Mouse (Mus musculus): ENCODE data around the gene Styxl1.

Gene Styxl1

GRCm38 (mm10) chr5:135725991-135726390 lies 52.2 kb downstream of the Styxl1 start:
- DNase-seq (ENCODE audit: low spot score), result no peak

- DNase-seq (ENCODE audit: low spot score), result no peak
These were observed 52.8 kb downstream of the Styxl1 start for GRCm38 (mm10) chr5:135725391-135725841.

DNA sequence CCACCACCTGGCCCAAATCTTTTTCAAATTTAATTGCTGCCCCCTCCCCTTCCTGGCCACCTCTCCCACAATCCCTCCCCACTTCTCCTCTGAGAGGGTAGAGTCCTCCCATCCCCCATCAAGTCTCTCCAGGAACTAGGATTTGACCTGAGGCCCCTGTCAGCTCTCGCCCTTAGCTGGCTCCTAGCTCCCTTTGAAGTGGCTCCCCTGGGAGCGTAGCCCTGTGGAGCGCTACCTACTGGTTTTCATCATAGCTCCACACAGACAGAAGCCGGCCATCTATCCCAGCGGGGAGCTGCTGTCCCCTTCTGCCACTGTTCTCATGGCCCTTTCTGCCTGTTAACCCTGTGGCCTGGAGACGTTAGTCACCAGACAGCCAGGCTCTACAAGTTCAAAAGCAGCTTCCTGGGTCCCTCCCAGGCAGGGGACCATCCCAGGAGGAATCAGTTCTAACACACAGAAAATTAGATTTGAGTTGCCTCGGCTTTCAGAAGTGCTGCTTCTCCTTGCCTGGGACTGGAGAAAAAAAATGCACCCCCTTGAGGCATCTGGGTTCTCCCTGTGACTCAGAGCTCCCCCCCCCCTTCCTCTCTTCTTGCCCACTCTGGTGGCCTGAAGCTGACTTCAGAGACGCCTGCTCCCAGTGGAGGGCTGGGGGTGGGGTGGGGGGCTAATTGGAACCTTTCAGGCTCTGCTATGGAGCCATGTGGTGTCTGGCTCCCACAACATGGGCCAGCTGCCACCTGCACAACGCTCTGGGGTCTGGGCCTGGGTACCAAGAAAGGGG lies 53.5 kb downstream of the Styxl1 start:
- no peak for DNase-seq (ENCODE audit: low spot score)

DNA sequence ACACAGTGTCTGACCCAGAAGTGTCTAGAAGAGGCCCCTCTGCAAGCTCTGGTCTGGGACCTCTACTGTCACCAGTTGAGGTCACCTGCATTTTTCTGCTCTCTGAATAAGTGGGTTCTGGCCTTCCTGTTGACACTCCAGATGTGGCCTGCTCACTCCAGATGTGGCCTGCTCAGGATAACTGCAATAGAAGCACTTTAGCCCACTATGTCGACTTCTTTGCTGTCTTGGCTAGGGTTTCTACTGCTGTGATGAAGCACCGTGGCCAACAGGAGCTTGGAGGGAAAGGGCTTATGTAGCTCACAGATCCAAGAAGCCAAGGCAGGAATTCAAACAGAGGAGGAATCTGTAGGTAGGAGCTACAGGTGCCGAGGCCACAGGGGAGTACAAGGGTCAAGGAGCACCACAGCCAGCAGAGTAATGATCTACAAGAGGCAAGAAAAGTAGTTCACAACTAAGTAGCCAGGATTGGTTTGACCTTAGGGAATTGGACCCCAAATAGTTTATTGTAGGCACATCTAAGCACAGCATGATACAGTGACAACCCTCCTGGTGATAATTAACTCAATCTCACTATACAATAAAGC lies 54.9 kb downstream of the Styxl1 start:
- DNase-seq (ENCODE audit: low spot score), result no peak

GRCm38 (mm10) chr5:135722121-135722520 lies 56.1 kb downstream of the Styxl1 start:
- DNase-seq (ENCODE audit: low spot score), result peak; percentile 59

DNA sequence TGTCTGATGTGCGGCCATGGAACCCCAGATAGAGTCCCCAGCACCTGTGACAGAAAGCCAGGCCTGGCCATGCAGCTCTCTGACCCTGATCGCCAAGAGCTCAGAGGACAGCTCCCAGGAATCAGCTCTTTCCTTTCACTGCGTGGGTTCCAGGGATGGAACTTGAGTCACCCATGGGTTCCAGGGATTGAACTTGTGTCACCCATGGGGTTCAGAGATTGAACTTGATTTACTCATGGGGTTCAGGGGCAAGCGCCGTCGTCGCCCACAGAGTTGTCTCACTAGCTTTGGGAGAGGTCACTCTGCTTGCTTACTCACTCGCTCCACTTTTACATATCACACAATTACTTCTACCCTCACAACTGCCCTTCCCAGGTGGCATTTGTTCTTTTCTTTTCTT lies 57.1 kb downstream of the Styxl1 start:
- DNase-seq (ENCODE audit: low spot score), result no peak

GRCm38 (mm10) chr5:135720121-135720520 lies 58.1 kb downstream of the Styxl1 start:
- no peak for DNase-seq (ENCODE audit: low spot score)

DNA sequence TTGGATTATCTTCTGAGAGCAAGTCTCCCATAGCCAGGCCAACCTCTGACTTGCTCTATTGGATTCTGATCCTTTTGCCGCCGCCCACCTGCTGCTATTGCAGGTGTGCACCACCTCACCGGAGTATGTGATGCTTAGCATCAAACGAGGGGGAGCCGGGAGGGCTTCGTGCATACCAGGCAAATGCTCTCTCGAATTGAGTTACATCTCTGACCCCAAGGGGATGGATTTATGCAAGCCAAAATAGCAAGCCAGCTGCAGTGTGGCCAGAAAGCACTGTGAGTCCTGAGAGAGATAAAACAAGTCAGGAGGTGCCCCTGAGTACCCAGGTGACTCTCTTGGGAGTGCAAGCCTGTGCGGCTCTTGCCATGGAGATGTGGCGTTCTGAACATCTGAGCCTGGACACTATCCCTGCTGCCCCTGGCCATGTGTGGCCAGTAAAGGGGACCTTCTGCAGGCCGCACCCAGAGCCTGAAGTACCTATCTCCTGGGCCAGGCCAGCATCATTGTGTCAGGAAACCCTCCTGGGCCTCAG lies 58.5 kb downstream of the Styxl1 start:
- DNase-seq (ENCODE audit: low spot score), result no peak

DNA sequence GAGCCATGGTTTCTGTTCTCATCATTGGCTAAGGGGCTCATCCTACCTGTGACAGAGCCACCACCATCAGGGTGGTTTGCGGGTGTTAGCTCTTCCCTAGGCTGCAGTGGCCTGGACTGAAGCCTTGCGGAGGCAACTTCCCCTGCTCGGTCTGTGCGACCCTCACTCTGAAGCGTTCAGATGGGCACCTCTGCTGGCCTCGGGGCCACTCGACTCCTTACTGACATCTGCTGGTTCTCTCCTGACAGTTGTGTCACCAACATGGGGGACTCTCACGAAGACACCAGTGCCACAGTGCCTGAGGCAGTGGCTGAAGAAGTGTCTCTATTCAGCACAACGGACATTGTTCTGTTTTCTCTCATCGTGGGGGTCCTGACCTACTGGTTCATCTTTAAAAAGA lies 62.6 kb downstream of the Styxl1 start:
- DNase-seq (ENCODE audit: low spot score), result no peak

- DNase-seq (ENCODE audit: low spot score), result peak; percentile 59
These were observed 64.6 kb downstream of the Styxl1 start for GRCm38 (mm10) chr5:135713441-135714218.

DNA sequence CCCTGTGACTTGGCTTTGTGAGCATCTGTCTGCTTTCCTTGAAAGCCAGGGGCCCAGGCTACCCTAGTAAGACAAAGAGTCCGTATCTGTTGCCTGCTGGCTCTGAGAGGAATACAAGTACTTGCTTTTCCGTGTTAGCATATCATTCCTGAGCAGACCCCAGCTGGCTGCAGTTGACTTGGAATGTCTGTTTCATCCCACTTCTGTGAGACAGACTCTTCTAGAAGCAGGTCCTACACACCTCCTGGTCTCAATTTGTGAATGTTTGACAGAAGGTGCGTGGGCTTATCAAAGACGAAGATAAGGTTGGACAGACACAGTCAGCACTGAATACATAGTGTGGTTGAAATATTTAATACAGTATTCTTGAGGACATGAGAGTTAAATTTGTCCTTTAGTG lies 65.4 kb downstream of the Styxl1 start:
- DNase-seq (ENCODE audit: low spot score), result no peak

GRCm38 (mm10) chr5:135711582-135712355 lies 66.4 kb downstream of the Styxl1 start:
- DNase-seq (ENCODE audit: low spot score), result no peak

GRCm38 (mm10) chr5:135710599-135711214 lies 67.5 kb downstream of the Styxl1 start:
- no peak for DNase-seq (ENCODE audit: low spot score)

- DNase-seq (ENCODE audit: low spot score), result no peak
These were observed 68.5 kb downstream of the Styxl1 start for GRCm38 (mm10) chr5:135709716-135710115.

GRCm38 (mm10) chr5:135707855-135708254 lies 70.3 kb downstream of the Styxl1 start:
- no peak for DNase-seq (ENCODE audit: low spot score)

GRCm38 (mm10) chr5:135707039-135707438 lies 71.1 kb downstream of the Styxl1 start:
- no peak for DNase-seq (ENCODE audit: low spot score)

GRCm38 (mm10) chr5:135705383-135705782 lies 72.8 kb downstream of the Styxl1 start:
- DNase-seq (ENCODE audit: low spot score), result no peak

DNA sequence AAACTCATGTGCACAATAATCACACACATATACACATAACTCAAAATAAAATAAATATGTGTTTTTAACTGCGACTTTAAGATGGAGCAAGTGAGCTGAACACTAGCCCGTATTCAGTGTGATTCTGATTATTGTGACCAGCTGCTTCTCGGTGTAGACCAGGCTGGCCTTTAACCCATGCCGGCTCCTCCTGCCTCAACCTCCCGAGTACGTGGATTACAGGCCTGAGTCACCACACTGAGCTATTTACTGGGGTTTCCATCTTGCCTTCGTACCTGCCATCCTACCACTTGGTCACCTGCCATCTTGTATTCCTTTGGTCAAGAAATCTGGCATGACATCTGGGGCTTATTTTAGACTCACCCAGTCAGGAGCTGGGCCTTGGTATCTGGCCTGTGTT lies 74.8 kb downstream of the Styxl1 start:
- DNase-seq (ENCODE audit: low spot score), result no peak

DNA sequence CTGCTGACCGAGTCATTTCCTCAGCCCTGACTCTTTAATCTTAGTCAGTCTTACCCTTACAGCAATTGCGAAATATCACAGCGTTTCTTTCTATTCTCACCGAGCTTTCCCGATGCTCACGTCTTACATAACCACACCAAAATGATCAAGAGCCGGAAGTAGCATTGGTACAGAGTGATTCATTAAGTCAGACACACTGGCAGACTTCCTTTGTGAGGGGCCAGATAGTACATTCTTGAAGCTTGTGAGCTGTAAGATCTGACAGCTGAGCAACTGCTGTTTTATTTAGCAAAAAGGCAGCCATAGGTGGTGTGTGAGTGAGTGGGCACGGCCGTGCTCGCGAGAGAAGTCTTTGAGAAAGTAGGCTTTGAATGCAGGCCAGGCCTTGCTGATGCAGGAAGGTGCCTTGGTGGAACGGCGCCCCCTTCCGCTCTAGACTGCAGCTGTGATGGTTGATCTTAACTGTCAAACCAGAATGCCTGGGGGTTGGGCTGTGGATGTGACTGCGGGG lies 75.4 kb downstream of the Styxl1 start:
- no peak for DNase-seq (ENCODE audit: low spot score)

- no peak for DNase-seq (ENCODE audit: low spot score)
These were observed 76.0 kb downstream of the Styxl1 start for GRCm38 (mm10) chr5:135702190-135702589.

DNA sequence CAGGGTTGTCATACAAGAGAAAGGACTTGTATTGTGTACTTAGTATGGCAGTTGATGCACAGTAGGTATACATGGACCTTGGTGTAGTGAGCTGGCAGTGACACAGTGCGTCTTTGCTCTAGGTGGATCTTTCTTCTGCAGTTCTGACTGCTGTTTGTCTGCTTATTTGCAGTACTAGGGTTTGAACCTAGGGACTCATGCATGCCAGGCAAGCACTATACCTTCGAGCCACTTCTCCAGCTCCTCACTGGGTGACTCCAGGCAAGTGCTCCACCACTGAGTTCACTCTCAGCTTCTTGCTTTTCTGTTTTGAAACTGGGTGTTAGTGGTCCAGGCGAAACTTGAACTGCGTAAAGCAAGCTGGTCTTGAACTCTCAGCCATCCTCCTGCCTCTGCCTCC lies 76.6 kb downstream of the Styxl1 start:
- no peak for DNase-seq (ENCODE audit: low spot score)

Measured in urinary bladder, postnatal 25 days (tissue).